Mouse (Mus musculus) intestine, postnatal 0 days (tissue): Measurements from ENCODE around the gene Zan. TPM values are rescaled to one million over a fixed set of nuclear protein-coding genes. Genes with fewer than 3 reads are reported as not detected.

Experiments
- ATAC-seq: fragments of 200-750 bp; cut with Nextera tagmentation; 2 replicates; pipeline ENCODE4 v1.8.0; 2017; ENCODE audit warnings: mild to moderate bottlenecking, moderate TSS enrichment, moderate library complexity
- H3K27ac ChIP-seq: fragments of 300-500 bp; sonication (generic); 2 replicates; pipeline ENCODE4 v1.5.1; 2014; ENCODE audit warnings: mild to moderate bottlenecking, low read depth, low read length, moderate library complexity
- H3K27me3 ChIP-seq: fragments of 300-500 bp; sonication (generic); replicated peaks from 2 replicates; pipeline ENCODE4 v1.6.1; 2014; ENCODE audit warnings: low read length, mixed read lengths; ENCODE audit not compliant: control insufficient read depth, insufficient read depth
- H3K36me3 ChIP-seq: fragments of 300-500 bp; sonication (generic); 2 replicates; pipeline ENCODE4 v1.6.1; 2014; ENCODE audit warnings: mild to moderate bottlenecking, moderate library complexity; ENCODE audit not compliant: control insufficient read depth, insufficient read depth
- H3K4me1 ChIP-seq: fragments of 300-500 bp; sonication (generic); replicated peaks from 2 replicates; pipeline ENCODE4 v1.6.1; 2014; ENCODE audit warnings: antibody characterized with exemption, low read length, mixed read lengths; ENCODE audit not compliant: control insufficient read depth, insufficient read depth
- H3K4me2 ChIP-seq: fragments of 300-500 bp; sonication (generic); replicated peaks from 2 replicates; pipeline ENCODE4 v1.6.1; 2014; ENCODE audit warnings: low read depth, mild to moderate bottlenecking, moderate library complexity
- H3K4me3 ChIP-seq: fragments of 300-500 bp; sonication (generic); 2 replicates; pipeline ENCODE4 v1.5.1; 2014; ENCODE audit warnings: low read depth, low read length
- H3K9ac ChIP-seq: fragments of 300-500 bp; sonication (generic); 2 replicates; pipeline ENCODE4 v1.6.1; 2014; ENCODE audit warnings: mild to moderate bottlenecking, low read depth, low read length
- H3K9me3 ChIP-seq: fragments of 300-500 bp; sonication (generic); 2 replicates; pipeline ENCODE4 v1.6.1; 2016; ENCODE audit warnings: mixed run types; ENCODE audit not compliant: control insufficient read depth
- CTCF ChIP-seq: sonication (generic); IDR thresholded peaks from 2 replicates; pipeline ENCODE4 v1.5.1; 2016; ENCODE audit warnings: low read depth, mild to moderate bottlenecking, control low read depth, antibody characterized with exemption, moderate library complexity
- WGBS: fragments of 180-500 bp; shearing (Covaris S2); extraction: QIAGEN DNeasy Blood & Tissue Kit; methylation state at CpG from one replicate; pipeline ENCODE4 v1.1.7; 2014; 5-methylcytosine and 5-hydroxymethylcytosine counted together
- polyA plus RNA-seq: library from polyadenylated mRNA; unstranded; fragments of >200 nt; fragmentation: Nextera tagmentation; extraction: Ambion mirVana; gene quantifications from 2 replicates; pipeline ENCODE4 v1.2.1, GENCODE M21; 2015

The Zan gene
- polyA plus RNA-seq, 1 experiment from 2014 or later, result 0.35 TPM

DNA sequence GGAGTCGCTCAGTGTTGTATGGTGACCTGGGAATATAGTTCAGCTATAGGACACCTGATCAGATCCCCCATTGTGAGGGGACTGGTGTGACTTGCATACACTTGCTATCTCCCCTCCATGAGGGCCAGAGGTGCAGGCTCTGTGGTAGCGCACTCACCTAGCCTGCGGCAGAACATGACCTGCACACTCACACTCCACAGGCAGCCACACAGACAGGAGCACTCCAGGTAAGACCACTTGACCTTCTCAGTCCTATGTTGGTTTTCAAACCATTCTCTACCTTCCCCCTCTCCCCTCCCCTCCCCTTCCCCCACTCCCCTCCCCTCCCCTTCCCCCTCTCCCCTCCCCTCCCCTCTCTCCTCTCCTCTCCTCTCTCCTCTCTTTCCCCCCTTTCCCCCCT is 66.3 kb downstream of the Zan start:
- no peaks in the 10 kb centered on the region; the same call in 1 of the 2 replicates for H3K36me3 ChIP-seq
- no peak for ATAC-seq
- 100% methylated on average over 3 of the region's 3 CpGs for whole genome bisulfite sequencing

DNA sequence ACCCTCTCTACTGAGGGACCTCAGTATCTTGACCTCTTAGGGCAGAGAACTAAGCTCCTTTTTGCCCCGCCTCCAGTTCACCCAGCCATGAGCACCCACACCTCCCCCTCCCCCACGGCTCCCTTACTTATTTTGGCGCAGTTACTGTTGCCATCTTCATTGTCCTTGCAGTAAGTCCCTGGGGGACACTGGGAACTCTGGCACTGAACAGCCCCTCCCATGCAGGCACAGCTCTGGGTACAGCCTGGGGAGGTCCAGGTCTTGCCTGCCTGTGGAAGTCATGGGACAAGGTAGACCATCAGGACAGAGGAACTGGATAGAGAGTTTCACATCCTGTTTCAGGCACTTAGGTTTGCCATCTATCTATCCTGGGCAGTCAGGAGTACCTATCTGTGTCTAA is 66.8 kb downstream of the Zan start:
- H3K27me3 ChIP-seq, result no peaks in the 10 kb centered on the region
- H3K4me3 ChIP-seq, result no peak overlapping the region
- no peak for ATAC-seq
- H3K4me1 ChIP-seq, result no peaks in the 10 kb centered on the region
- no peaks in the 10 kb centered on the region for H3K9me3 ChIP-seq
- TF ChIP-seq CTCF, result no peak
- WGBS, result 86% methylated on average over 3 of the region's 3 CpGs
- H3K27ac ChIP-seq, result no peak overlapping the region
- H3K36me3 ChIP-seq, result peaks cover 1% of the 10 kb centered on the region; the same call in 1 of the 2 replicates
- H3K9ac ChIP-seq, result no peak overlapping the region
- no peak overlapping the region for H3K4me2 ChIP-seq

More for the DNA sequence above, 66.3 kb downstream of the Zan start:
- Histone ChIP-seq H3K4me3 (no peak overlapping the region), H3K4me2 (no peak overlapping the region), H3K4me1 (no peaks in the 10 kb centered on the region), H3K9me3 (no peaks in the 10 kb centered on the region), H3K27ac (no peak overlapping the region), H3K27me3 (no peaks in the 10 kb centered on the region), H3K9ac (no peak overlapping the region)
- no peak for TF ChIP-seq CTCF

DNA sequence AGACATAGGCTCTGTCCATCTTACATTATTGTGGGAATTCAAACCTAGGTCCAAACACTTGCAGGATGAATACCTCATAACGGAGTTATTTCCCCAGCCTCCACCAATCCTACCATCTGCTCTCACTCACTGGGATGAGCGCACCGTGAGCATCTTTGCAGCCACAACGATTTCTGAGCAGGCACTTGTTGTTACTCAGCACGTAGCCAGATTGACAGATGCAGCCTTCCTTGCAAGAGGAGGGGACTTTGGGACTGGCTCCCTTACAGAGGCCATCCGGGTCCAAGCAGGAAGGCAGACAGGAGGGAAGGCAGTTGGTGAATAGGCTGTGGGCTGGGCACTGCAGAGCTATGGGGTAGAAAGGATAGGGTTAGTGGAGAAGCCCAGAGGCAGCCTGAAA is 67.4 kb downstream of the Zan start:
- Histone ChIP-seq H3K4me2 (no peak overlapping the region), H3K4me1 (no peaks in the 10 kb centered on the region), H3K4me3 (no peak overlapping the region), H3K9me3 (no peaks in the 10 kb centered on the region), H3K27me3 (no peaks in the 10 kb centered on the region), H3K27ac (no peak overlapping the region), H3K9ac (no peak overlapping the region), H3K36me3 (peaks cover 5% of the 10 kb centered on the region; the same call in 1 of the 2 replicates)
- 73% methylated on average over 6 of the region's 6 CpGs for WGBS
- ATAC-seq, result no peak
- TF ChIP-seq CTCF, result no peak

DNA sequence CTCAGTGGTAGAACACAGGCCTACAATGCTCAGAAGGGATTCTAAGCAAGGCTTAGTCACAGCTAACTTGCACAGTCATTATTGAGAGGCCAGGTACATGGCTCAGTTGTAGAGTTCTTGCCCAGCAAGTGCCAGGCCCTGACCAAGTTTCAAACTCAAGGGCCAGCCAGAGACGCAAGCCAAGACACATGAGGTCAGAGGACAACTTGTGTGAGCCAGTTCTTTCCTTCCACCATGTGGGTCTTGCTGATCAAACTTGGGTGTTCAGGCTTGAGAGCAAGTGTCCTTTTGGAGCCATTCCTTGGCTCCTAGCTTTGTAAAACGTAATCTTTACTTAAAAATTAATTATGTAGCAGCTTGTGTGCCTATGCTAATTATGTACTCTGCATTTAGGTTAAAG is 72.8 kb downstream of the Zan start:
- Histone ChIP-seq H3K4me2 (no peak overlapping the region), H3K27me3 (no peaks in the 10 kb centered on the region), H3K4me1 (no peaks in the 10 kb centered on the region), H3K36me3 (peaks cover 21% of the 10 kb centered on the region), H3K9ac (no peak overlapping the region), H3K9me3 (no peaks in the 10 kb centered on the region), H3K4me3 (no peak overlapping the region), H3K27ac (no peak overlapping the region)
- no peak for ATAC-seq
- TF ChIP-seq CTCF, result no peak
- 86% methylated on average over 2 of the region's 2 CpGs for WGBS

DNA sequence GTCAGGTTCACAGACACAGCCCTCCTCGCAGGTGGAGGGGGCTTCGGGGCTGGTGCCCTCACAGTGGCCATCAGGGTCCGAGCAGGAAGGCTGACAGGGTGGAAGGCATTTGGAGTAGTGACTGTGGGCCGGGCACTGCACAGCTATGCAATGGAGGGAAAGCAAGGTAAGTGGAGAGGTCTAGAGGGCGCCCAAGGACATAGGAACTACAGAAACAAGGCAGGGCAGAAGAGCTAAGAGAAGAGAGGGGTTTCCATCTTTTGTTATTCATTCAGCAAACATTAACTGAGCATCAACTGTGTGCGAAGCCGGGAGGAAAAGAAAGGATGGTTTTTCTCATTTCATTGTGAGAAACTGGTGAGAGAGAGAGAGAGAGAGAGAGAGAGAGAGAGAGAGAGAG is 82.4 kb downstream of the Zan start:
- no peak overlapping the region for H3K4me3 ChIP-seq
- H3K4me2 ChIP-seq, result no peak overlapping the region
- H3K27ac ChIP-seq, result no peak overlapping the region
- H3K36me3 ChIP-seq, result no peaks in the 10 kb centered on the region; the same call in 1 of the 2 replicates
- no peak for ATAC-seq
- no peaks in the 10 kb centered on the region for H3K27me3 ChIP-seq
- H3K9ac ChIP-seq, result no peak overlapping the region
- 43% methylated on average over 7 of the region's 7 CpGs for WGBS
- peak; percentile 24; the same call in 1 of the 2 replicates for TF ChIP-seq CTCF
- no peaks in the 10 kb centered on the region for H3K9me3 ChIP-seq
- no peaks in the 10 kb centered on the region for H3K4me1 ChIP-seq

DNA sequence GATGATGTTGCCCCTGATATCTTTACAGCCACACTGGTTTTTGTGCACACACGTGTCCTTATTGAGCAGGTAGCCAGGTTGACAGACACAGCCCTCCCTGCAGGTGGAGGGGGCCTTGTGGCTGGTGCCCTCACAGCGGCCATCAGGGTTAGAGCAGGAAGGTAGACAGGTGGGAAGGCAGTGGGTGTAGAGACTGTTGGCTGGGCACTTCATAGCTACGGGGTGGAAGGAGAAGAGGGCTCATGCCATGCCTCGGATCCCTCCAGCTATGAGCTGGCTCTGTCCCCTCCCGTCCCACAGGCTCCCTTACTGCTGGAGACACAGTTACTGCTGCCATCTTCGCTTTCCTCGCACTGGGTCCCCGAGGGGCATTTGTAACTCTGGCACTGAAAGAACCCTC is 85.2 kb downstream of the Zan start:
- Histone ChIP-seq H3K4me3 (no peak overlapping the region), H3K4me2 (no peak overlapping the region), H3K4me1 (no peaks in the 10 kb centered on the region), H3K27ac (no peak overlapping the region), H3K9ac (no peak overlapping the region), H3K9me3 (no peaks in the 10 kb centered on the region), H3K27me3 (no peaks in the 10 kb centered on the region), H3K36me3 (no peaks in the 10 kb centered on the region; the same call in 1 of the 2 replicates)
- no peak for ATAC-seq
- WGBS, result 81% methylated on average over 8 of the region's 8 CpGs
- TF ChIP-seq CTCF, result no peak

DNA sequence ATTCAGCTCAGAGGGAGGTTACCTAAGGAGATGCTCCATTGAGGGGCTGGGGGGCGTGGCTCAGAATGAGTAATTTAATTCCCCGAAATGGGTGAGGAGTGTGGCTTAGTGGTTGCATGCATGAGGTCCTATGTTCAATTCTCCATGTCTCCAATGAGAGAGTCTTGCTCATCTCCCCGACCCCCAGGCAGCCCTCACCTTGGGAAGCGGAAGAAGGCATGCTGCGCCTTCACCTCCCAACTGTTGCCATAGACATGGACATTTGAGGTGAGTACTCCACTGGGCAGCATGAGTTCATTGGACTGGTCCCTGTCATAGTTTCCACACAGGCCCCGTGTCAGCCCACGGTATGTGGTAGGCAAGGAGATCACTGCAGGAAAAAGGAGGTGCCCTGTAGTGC is 90.2 kb downstream of the Zan start:
- 81% methylated on average over 7 of the region's 7 CpGs for WGBS
- Histone ChIP-seq H3K27me3 (no peaks in the 10 kb centered on the region), H3K9me3 (no peaks in the 10 kb centered on the region), H3K4me3 (no peak overlapping the region), H3K4me1 (no peaks in the 10 kb centered on the region), H3K27ac (no peak overlapping the region), H3K9ac (no peak overlapping the region), H3K4me2 (no peak overlapping the region), H3K36me3 (no peaks in the 10 kb centered on the region)
- TF ChIP-seq CTCF, result no peak
- no peak for ATAC-seq
